8 mouse cellular contexts compared by ENCODE assay signal in genomic region chr17:35710705-35711347, GRCm38 (mm10). TPM values are rescaled to one million over a fixed set of nuclear protein-coding genes. Genes with fewer than 3 reads are reported as not detected.
DNase-seq lines count a peak whose midpoint lies in the region; ATAC-seq lines count a peak whose summit lies in the region.

No protein-coding gene starts in this region.

- H3K4me2 ChIP-seq in heart, embryonic 12.5 days, result peak overlapping the region; percentile 16; the same call in 1 of the 2 replicates
- H3K4me2 ChIP-seq in hindbrain, embryonic 12.5 days (replicated peaks), result no peak overlapping the region
- H3K4me2 ChIP-seq in midbrain, embryonic 11.5 days, result no peak overlapping the region

- no peaks in the 10 kb centered on the region for H3K27me3 ChIP-seq in heart, embryonic 12.5 days (replicated peaks)
- H3K27me3 ChIP-seq in hindbrain, embryonic 12.5 days, result no peaks in the 10 kb centered on the region
- no peaks in the 10 kb centered on the region for H3K27me3 ChIP-seq in midbrain, embryonic 11.5 days (ENCODE audit: control insufficient read depth, insufficient read depth, low read length)

- WGBS in heart, embryonic 12.5 days, result 24% methylated on average over 8 of the region's 8 CpGs
- WGBS in hindbrain, embryonic 12.5 days, result 31% methylated on average over 8 of the region's 8 CpGs
- 29% methylated on average over 8 of the region's 8 CpGs for WGBS in midbrain, embryonic 11.5 days

- peak; percentile 57; the same call in 1 of the 2 replicates for ATAC-seq in heart, embryonic 12.5 days (ENCODE audit: insufficient number of reproducible peaks, low FRiP score)
- peak; percentile 86 for ATAC-seq in hindbrain, embryonic 12.5 days (ENCODE audit: low FRiP score)
- ATAC-seq in midbrain, embryonic 11.5 days (ENCODE audit: low FRiP score), result peak; percentile 79
- ATAC-seq in monocyte, adult 5-6 weeks (replicated peaks; ENCODE audit: insufficient number of reproducible peaks, low FRiP score, low TSS enrichment, poor library complexity, severe bottlenecking), result no peak

- no peak for DNase-seq in heart, postnatal 36 days
- peak; percentile 46 for DNase-seq in brain, adult 2 months (ENCODE audit: low read depth, low spot score)
- no peak for DNase-seq in midbrain, embryonic 11.5 days (ENCODE audit: low spot score, missing footprints)
- DNase-seq in frontal cortex, postnatal 36 days (ENCODE audit: low spot score in 2 of 2), result no peak
- DNase-seq in lung, postnatal 4 days, result no peak

- H3K27ac ChIP-seq in heart, embryonic 12.5 days (ENCODE audit: poor library complexity, severe bottlenecking), result peak overlapping the region; percentile 86
- peak overlapping the region; percentile 50 for H3K27ac ChIP-seq in hindbrain, embryonic 12.5 days
- H3K27ac ChIP-seq in midbrain, embryonic 11.5 days (ENCODE audit: low read depth, low read length), result peak overlapping the region; percentile 4; the same call in 1 of the 2 replicates

- H3K9ac ChIP-seq in heart, embryonic 12.5 days, result 0 out of 2 replicates have a peak overlapping the region, but pooled peaks have one; percentile 23
- H3K9ac ChIP-seq in hindbrain, embryonic 12.5 days, result no peak overlapping the region
- H3K9ac ChIP-seq in midbrain, embryonic 11.5 days (ENCODE audit: low read length), result peak overlapping the region; percentile 6; the same call in 1 of the 2 replicates

- H3K4me3 ChIP-seq in heart, embryonic 12.5 days, result no peak overlapping the region
- no peak overlapping the region for H3K4me3 ChIP-seq in hindbrain, embryonic 12.5 days
- no peak overlapping the region for H3K4me3 ChIP-seq in midbrain, embryonic 11.5 days (ENCODE audit: low read depth, low read length)

- H3K4me1 ChIP-seq in heart, embryonic 12.5 days (replicated peaks), result peaks cover 50% of the 10 kb centered on the region
- peaks cover 16% of the 10 kb centered on the region for H3K4me1 ChIP-seq in hindbrain, embryonic 12.5 days
- H3K4me1 ChIP-seq in midbrain, embryonic 11.5 days (ENCODE audit: control insufficient read depth, insufficient read depth, low read length), result peaks cover 14% of the 10 kb centered on the region

- no peaks in the 10 kb centered on the region for H3K9me3 ChIP-seq in heart, embryonic 12.5 days (replicated peaks)
- H3K9me3 ChIP-seq in hindbrain, embryonic 12.5 days (replicated peaks), result no peaks in the 10 kb centered on the region
- no peaks in the 10 kb centered on the region for H3K9me3 ChIP-seq in midbrain, embryonic 11.5 days (ENCODE audit: control insufficient read depth, low read length)

- intact Hi-C loops in heart, postnatal 36 days (cut with DNase I), result no loop called here

- no peaks in the 10 kb centered on the region for H3K36me3 ChIP-seq in heart, embryonic 12.5 days
- no peaks in the 10 kb centered on the region for H3K36me3 ChIP-seq in hindbrain, embryonic 12.5 days
- H3K36me3 ChIP-seq in midbrain, embryonic 11.5 days (ENCODE audit: control insufficient read depth, insufficient read depth, low read length), result no peaks in the 10 kb centered on the region

RNA-seq across cellular contexts. Expression of gene Ddr1, which starts 6.4 kb away (rescaled TPM):
- 162 and 167 TPM in 2 replicates for polyA plus RNA-seq in heart, embryonic 12.5 days (2016; fragmentation: Nextera tagmentation; extraction: Ambion mirVana)
- total RNA-seq in heart, postnatal 36 days (2021), result 10 to 100 TPM; 29.3 to 37.4 TPM
- 168 and 182 TPM in 2 replicates for polyA plus RNA-seq in hindbrain, embryonic 12.5 days (2016; fragmentation: Nextera tagmentation; extraction: Ambion mirVana)
- polyA plus RNA-seq in midbrain, embryonic 11.5 days (2014; fragmentation: Nextera tagmentation; extraction: Ambion mirVana), result 78.4 and 92.1 TPM in 2 replicates
- 0.67 to 1.2 TPM in 2 of 3 replicates, not detected in the other for total RNA-seq in monocyte, adult 5-6 weeks (2017)

RNA-seq across cellular contexts. Expression of gene Gtf2h4, which starts 37.3 kb away (rescaled TPM):
- polyA plus RNA-seq in heart, embryonic 12.5 days (2016; fragmentation: Nextera tagmentation; extraction: Ambion mirVana), result 22.2 and 24.5 TPM in 2 replicates
- 10 to 100 TPM; 16.9 to 17.4 TPM for total RNA-seq in heart, postnatal 36 days (2021)
- 34.7 and 37.7 TPM in 2 replicates for polyA plus RNA-seq in hindbrain, embryonic 12.5 days (2016; fragmentation: Nextera tagmentation; extraction: Ambion mirVana)
- polyA plus RNA-seq in midbrain, embryonic 11.5 days (2014; fragmentation: Nextera tagmentation; extraction: Ambion mirVana), result 39.3 TPM in 2 replicates
- 10.9 to 22.5 TPM (median 13.5 TPM) in 3 replicates for total RNA-seq in monocyte, adult 5-6 weeks (2017)

RNA-seq across cellular contexts. Expression of gene Vars2, which starts 43.4 kb away (rescaled TPM):
- 16.1 and 17.4 TPM in 2 replicates for polyA plus RNA-seq in heart, embryonic 12.5 days (2016; fragmentation: Nextera tagmentation; extraction: Ambion mirVana)
- total RNA-seq in heart, postnatal 36 days (2021), result 10 to 100 TPM; 31.9 to 33.0 TPM
- polyA plus RNA-seq in hindbrain, embryonic 12.5 days (2016; fragmentation: Nextera tagmentation; extraction: Ambion mirVana), result 16.5 and 16.9 TPM in 2 replicates
- 9.8 and 10.5 TPM in 2 replicates for polyA plus RNA-seq in midbrain, embryonic 11.5 days (2014; fragmentation: Nextera tagmentation; extraction: Ambion mirVana)
- 7.4 to 13.8 TPM (median 11.3 TPM) in 3 replicates for total RNA-seq in monocyte, adult 5-6 weeks (2017)

Comparison
In these comparisons a context has a peak if more than half of its experiments do, and no peak if none do; other contexts are left out.
1. H3K27ac ChIP-seq: peak in every context shown above with its lines; median percentile 86 in heart, embryonic 12.5 days; 50 in hindbrain, embryonic 12.5 days; 4 in midbrain, embryonic 11.5 days.